Mouse (Mus musculus): Measurements from ENCODE around the gene Pla2g16. TPM values are rescaled to one million over a fixed set of nuclear protein-coding genes. Genes with fewer than 3 reads are reported as not detected.

Gene Pla2g16
- 19.6 and 28.0 TPM in 2 replicates for total RNA-seq (2017)

GRCm38 (mm10) chr19:7557328-7557822 lies at the start of gene Pla2g16:
TSS of gene Pla2g16 (plus strand) at chr19:7557459.
- ATAC-seq (replicated peaks; ENCODE audit: low read depth, poor library complexity, severe bottlenecking) = peak; percentile 95

DNA sequence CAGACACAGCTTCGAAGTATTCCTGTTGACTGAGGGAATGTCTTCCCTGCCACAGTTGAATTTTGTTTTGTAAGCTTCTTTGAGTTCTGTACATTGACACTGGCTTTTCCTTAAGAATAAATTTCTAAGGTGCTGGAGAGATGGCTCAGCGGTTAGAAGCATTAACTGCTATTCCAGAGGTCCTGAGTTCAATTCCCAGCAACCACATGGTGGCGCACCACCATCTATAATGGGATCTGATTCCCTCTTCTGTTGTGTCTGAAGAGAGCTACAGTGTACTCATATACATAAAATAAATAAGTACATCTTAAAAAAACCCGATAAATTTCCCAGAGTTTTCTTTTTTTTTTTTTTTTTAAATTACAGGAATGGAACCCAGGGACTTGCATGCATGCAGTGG lies 49.2 kb upstream of the Pla2g16 start:
- no peak for ATAC-seq (replicated peaks; ENCODE audit: low read depth, poor library complexity, severe bottlenecking)

GRCm38 (mm10) chr19:7516437-7516836 lies 40.8 kb upstream of the Pla2g16 start:
- ATAC-seq (replicated peaks; ENCODE audit: low read depth, poor library complexity, severe bottlenecking) = no peak

GRCm38 (mm10) chr19:7521619-7522018 lies 35.6 kb upstream of the Pla2g16 start:
- no peak for ATAC-seq (replicated peaks; ENCODE audit: low read depth, poor library complexity, severe bottlenecking)

GRCm38 (mm10) chr19:7522856-7523255 lies 34.4 kb upstream of the Pla2g16 start:
- ATAC-seq (replicated peaks; ENCODE audit: low read depth, poor library complexity, severe bottlenecking) = no peak

- no peak for ATAC-seq (replicated peaks; ENCODE audit: low read depth, poor library complexity, severe bottlenecking)
Measured at GRCm38 (mm10) chr19:7523292-7523691, 34.0 kb upstream of the Pla2g16 start.

GRCm38 (mm10) chr19:7523781-7524180 lies 33.5 kb upstream of the Pla2g16 start:
- ATAC-seq (replicated peaks; ENCODE audit: low read depth, poor library complexity, severe bottlenecking) = no peak

DNA sequence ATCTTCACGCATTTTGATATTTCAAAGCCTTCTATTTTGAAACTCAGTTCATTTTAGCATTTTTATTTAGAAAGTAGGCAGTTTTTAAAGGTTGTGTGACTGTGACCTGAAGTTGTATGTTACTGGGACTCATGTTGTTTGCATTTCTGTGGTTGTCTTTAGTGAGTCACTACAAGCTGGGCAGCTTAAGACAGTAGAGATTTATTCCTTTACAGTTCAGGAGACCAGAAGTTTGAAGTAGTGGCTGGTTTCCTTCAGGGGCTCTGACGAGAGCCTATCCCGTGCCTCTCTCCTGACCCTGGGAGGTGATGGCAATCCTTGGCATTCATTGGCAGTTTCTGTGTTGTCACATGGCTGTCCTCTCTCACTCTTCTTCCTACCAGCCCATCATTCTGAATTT lies 32.4 kb upstream of the Pla2g16 start:
- ATAC-seq (replicated peaks; ENCODE audit: low read depth, poor library complexity, severe bottlenecking) = no peak

- peak; percentile 83 for ATAC-seq (replicated peaks; ENCODE audit: low read depth, poor library complexity, severe bottlenecking)
Measured at GRCm38 (mm10) chr19:7528639-7529428, 28.4 kb upstream of the Pla2g16 start.

- ATAC-seq (replicated peaks; ENCODE audit: low read depth, poor library complexity, severe bottlenecking) = no peak
Measured at GRCm38 (mm10) chr19:7531906-7532305, 25.4 kb upstream of the Pla2g16 start.

DNA sequence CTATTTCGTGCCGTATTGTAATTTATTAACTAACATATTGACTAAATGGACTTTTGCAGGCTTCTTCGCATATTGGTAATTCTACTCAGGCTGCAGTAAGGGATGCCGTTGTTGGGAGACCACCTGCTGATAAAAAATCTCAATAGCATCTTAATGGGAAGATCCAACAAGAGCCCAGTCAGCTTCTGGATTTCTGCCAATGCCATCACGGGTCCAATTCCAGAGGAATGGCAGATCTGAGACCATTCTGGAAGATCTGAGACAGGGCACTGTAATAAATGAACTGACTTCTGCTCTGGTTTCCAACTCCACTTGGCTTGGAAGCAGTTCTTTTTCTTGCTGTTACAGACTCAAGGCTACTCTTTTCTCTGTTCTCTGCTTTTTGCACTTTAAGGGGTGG lies 23.4 kb upstream of the Pla2g16 start:
- no peak for ATAC-seq (replicated peaks; ENCODE audit: low read depth, poor library complexity, severe bottlenecking)

GRCm38 (mm10) chr19:7548924-7549323 lies 8.3 kb upstream of the Pla2g16 start:
- no peak for ATAC-seq (replicated peaks; ENCODE audit: low read depth, poor library complexity, severe bottlenecking)

DNA sequence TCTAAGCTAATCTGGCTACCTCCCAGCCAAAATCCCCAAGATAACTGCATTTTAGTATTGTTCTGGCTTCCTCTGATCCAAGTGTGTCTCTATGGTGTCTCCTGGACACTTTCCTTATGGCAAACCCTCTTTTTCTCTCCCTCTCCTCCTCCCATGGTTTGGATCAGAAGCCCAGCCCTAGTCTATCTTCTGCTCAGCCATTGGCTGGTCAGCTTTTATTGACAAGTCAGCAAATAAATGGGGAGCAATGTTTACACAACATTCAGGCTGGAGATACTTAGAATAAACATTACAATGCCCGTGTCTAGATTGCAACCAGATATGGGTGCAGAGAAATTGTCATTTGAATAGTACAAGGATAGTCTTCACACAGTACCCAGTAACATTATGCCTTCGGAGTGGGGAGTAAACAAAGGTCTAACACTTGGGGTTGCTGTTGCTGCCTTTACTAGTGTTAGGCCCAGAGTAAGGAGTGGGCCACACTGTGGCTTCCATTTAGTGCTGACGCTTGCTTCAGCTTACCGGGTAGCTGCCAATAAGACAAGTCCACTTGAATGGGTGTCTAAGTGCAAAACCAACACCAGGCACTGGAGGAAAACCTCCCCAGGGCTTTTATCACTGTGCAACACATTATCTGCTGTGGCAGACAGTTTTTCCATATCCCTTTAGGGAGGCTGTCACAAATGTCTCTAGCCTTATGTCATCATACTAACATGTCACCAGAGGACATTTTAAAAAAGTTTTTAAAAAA lies 5.5 kb upstream of the Pla2g16 start:
- ATAC-seq (replicated peaks; ENCODE audit: low read depth, poor library complexity, severe bottlenecking) = peak; percentile 92

- peak; percentile 33 for ATAC-seq (replicated peaks; ENCODE audit: low read depth, poor library complexity, severe bottlenecking)
Measured at GRCm38 (mm10) chr19:7552301-7552673, 5.0 kb upstream of the Pla2g16 start.

DNA sequence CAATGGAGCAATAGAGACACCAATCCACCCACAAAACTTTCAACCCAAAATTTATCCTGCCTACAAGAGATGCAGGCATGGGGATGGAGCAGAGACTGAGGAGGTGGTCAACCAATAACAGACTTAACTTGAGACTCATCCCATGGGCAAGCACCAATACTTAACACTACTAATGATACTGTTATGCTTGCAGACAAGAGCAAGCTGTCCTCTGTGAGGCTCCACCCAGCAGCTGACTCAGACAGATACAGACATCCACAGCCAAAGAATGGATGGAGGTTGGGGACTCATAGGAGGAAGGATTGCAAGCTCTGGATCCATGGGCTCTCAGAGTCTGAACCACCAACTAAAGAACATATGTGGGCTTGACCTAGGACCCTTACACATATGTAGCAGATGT lies 3.8 kb upstream of the Pla2g16 start:
- no peak for ATAC-seq (replicated peaks; ENCODE audit: low read depth, poor library complexity, severe bottlenecking)

GRCm38 (mm10) chr19:7554881-7555280 lies 2.4 kb upstream of the Pla2g16 start:
- ATAC-seq (replicated peaks; ENCODE audit: low read depth, poor library complexity, severe bottlenecking) = no peak

DNA sequence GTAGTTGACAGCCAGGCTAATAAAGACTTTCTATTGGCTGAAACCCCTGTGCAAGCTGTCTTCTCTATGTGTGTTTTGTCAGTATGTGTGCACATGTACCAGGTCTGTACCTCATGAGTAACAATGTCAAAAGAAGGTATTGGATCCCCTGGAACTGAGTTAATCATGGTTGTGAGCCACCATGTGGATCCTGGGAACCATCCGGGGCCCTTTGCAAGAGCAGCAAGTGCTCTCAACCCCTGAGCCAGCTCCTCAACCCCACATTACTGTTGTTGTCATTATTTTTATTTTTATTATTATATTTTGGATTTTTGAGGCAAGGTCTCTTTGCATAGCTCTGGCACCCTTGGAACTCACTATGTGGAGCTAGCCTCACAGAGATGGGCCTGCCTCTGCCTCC lies 618 bp upstream of the Pla2g16 start:
- no peak for ATAC-seq (replicated peaks; ENCODE audit: low read depth, poor library complexity, severe bottlenecking)

DNA sequence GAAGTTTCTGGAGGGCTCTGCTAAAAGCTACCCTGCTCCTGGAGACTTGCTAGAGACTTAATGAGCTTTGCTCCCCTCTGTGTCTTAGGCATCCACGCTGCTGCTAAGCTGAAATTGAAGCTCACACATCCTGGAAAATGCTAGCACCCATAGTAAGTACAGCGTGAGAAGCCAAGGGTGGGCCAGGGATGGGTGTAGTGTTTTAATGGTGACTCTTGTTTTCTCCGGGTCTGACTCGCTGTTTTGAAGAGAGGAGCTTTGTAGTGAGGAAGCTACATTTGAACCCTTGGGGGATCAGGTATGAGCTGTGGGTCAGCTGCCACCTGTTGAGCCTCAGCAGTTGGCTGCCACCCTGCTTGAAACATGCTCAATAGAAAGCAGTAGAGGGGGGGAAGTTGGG lies 585 bp downstream of the Pla2g16 start:
- ATAC-seq (replicated peaks; ENCODE audit: low read depth, poor library complexity, severe bottlenecking) = 0 out of 2 replicates have a peak, but pooled peaks have one; percentile 2

DNA sequence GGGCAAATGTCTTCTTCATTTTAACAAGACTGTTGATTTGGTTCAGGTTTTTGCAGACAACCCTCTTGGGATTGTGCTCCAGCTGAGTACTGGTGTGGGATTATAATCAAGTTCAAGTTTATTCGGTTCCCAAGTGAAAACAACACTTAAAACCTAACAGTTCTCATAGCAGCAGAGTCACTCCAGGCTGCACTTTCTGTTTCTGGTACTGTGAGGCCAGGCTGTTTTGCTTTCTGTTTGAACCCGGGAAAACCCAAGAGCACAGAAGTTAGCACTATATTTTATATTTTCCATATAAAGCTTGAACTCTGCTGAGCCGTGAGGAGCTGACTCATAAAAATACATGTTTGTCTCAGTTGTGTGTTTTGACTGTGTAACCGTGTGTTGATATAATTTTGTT lies 1.4 kb downstream of the Pla2g16 start:
- no peak for ATAC-seq (replicated peaks; ENCODE audit: low read depth, poor library complexity, severe bottlenecking)

GRCm38 (mm10) chr19:7559986-7560385 lies 2.7 kb downstream of the Pla2g16 start:
- ATAC-seq (replicated peaks; ENCODE audit: low read depth, poor library complexity, severe bottlenecking) = no peak

GRCm38 (mm10) chr19:7561456-7561855 lies 4.2 kb downstream of the Pla2g16 start:
- ATAC-seq (replicated peaks; ENCODE audit: low read depth, poor library complexity, severe bottlenecking) = no peak
